Mouse (Mus musculus): ENCODE measurements around the gene Arhgap44. TPM values are rescaled to one million over a fixed set of nuclear protein-coding genes. Genes with fewer than 3 reads are reported as not detected.

Gene Arhgap44
- polyA plus RNA-seq, 1 experiment: 64.7 TPM

GRCm38 (mm10) chr11:65139030-65139429 is 23.7 kb downstream of the Arhgap44 start:
- no peak for DNase-seq (ENCODE audit: extremely low spot score in 1 of 2, low spot score in 1 of 2)

DNA sequence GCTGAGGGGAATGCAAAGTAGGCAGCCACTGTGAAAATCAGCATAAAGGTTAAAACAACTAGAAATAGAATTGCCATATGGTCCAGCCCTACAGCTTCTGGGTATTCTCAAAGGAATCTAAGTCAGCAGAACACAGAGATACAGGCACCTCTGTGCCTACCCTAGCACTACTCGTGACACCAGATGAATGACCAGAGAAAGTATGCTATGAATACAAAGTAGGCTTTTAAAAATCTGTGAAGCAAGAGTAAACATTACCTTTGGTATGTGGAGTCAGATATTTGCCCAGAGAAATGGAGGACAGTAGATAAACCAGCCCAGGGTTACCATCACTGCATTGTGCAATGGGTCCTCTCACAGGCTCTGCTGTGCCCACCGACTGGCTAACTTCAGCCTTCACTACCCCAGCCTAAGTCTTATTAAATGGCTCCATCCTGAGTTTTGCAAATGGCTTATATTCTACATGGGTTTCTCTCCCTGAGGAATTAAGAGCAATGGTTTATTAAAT is 25.6 kb downstream of the Arhgap44 start:
- DNase-seq (ENCODE audit: extremely low spot score in 1 of 2, low spot score in 1 of 2): no peak

- DNase-seq (ENCODE audit: extremely low spot score in 1 of 2, low spot score in 1 of 2): peak; percentile 34 to 71
Measured at GRCm38 (mm10) chr11:65135251-65135739, 27.5 kb downstream of the Arhgap44 start.

GRCm38 (mm10) chr11:65133661-65134060 is 29.1 kb downstream of the Arhgap44 start:
- DNase-seq (ENCODE audit: extremely low spot score in 1 of 2, low spot score in 1 of 2): peak in 1 of 2 experiments; percentile 70

DNA sequence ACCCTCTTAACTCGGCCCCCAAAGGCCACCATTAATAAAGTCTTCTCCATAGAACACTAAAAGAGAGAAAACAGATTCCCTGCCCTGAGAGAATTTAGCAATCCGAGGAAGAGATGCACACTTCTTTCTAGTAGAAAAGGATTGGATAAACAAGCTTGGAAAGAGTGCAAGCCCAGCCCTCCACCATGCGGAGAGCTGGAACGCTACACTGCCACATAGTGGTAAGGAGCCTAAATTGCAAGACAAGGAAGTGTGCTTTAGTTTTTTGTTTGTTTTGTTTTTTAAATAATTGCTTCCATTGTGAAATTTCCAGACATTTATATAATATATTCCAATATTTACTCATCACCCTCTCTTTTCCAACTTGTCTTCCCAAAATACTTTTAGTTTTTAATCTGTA is 33.7 kb downstream of the Arhgap44 start:
- DNase-seq (ENCODE audit: extremely low spot score in 1 of 2, low spot score in 1 of 2): no peak

DNA sequence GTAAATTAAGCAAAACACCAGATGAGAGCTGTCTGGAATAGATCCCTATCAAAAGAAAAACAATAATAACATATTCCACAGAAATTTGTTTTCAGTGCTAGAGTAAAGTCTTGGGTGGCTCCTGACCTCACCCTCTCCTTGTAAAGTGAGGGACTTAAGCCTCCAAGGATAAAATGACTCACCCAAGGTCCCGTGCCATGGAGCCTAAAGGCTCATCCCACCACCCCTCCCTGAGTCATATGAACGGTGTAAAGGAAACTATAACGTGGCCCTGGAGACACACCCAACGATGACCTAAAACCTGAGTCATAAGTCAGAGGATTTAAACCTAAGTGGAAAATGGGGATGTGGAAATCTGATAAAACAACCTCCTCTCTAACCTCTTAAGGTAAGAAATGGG is 34.1 kb downstream of the Arhgap44 start:
- DNase-seq (ENCODE audit: extremely low spot score in 1 of 2, low spot score in 1 of 2): no peak

GRCm38 (mm10) chr11:65126566-65126965 is 36.2 kb downstream of the Arhgap44 start:
- peak in 1 of 2 experiments; percentile 64 for DNase-seq (ENCODE audit: extremely low spot score in 1 of 2, low spot score in 1 of 2)

GRCm38 (mm10) chr11:65124913-65125418 is 37.8 kb downstream of the Arhgap44 start:
- DNase-seq (ENCODE audit: extremely low spot score in 1 of 2, low spot score in 1 of 2): peak; percentile 27 to 48

DNA sequence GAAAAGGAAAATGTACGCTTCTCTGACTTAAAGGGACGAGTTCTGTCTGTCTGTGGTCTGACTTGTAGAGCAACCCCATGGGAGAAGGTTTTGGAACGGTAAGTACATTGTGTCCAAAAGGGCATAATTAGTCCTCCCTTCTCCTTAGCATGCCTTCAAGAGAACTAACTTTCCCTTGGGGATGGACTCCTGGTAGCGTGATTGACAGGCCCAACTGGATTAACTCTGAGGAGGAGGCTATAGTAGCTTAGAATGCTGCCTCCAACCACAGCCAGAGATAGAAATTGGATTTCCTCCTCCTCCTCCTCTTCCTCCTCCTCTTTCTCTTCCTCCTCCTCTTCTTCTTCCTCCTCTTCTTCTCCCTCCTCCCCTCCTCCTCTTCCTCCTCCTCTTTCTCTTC is 42.5 kb downstream of the Arhgap44 start:
- no peak for DNase-seq (ENCODE audit: extremely low spot score in 1 of 2, low spot score in 1 of 2)

DNA sequence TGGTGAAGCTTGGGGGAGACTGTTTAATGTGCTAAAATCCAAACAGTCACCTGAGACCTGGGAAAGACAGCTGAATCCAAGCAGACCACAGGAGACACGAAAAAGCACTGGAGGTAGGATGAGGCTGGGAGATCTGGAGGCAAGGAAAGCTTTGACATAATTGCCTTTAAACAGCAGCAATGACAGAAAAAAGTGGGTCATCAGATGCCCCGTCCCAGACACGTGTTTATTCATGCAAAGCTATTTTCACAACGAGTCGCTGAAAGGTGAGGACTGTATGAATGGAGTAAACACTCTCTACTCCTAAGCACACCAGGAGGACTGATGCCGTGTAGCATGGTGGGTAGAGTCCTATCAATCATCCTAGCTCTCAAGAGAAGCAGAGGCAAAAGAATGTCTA is 47.0 kb downstream of the Arhgap44 start:
- no peak for DNase-seq (ENCODE audit: extremely low spot score in 1 of 2, low spot score in 1 of 2)

- DNase-seq (ENCODE audit: extremely low spot score in 1 of 2, low spot score in 1 of 2): no peak
Measured at GRCm38 (mm10) chr11:65112086-65112485, 50.7 kb downstream of the Arhgap44 start.

GRCm38 (mm10) chr11:65111651-65112050 is 51.1 kb downstream of the Arhgap44 start:
- DNase-seq (ENCODE audit: extremely low spot score in 1 of 2, low spot score in 1 of 2): no peak

- no peak for DNase-seq (ENCODE audit: extremely low spot score in 1 of 2, low spot score in 1 of 2)
Measured at GRCm38 (mm10) chr11:65110058-65110457, 52.7 kb downstream of the Arhgap44 start.

- DNase-seq (ENCODE audit: extremely low spot score in 1 of 2, low spot score in 1 of 2): peak in 1 of 2 experiments; percentile 29
Measured at GRCm38 (mm10) chr11:65107734-65108171, 55.0 kb downstream of the Arhgap44 start.

- no peak for DNase-seq (ENCODE audit: extremely low spot score in 1 of 2, low spot score in 1 of 2)
Measured at GRCm38 (mm10) chr11:65107151-65107550, 55.6 kb downstream of the Arhgap44 start.

DNA sequence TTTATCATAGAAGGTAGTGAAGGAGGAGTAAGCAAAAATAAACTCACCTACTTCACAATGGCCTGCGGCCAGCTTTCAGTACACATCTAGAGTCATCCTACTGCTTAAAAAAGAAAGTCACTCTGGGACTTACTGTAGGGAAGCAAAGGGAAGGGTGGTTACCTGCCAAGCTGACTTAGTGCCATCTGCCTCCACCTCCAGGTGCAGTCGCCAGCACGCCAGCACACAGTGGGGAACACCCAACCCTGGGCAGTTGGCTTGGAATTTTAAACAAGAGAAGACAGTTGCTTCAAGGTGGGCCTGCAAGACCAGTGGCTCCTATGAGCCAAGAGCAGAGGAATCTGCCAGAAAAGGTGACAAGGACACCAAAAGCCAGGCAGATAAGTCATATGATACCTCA is 58.7 kb downstream of the Arhgap44 start:
- DNase-seq (ENCODE audit: extremely low spot score in 1 of 2, low spot score in 1 of 2): no peak

- peak in 1 of 2 experiments; percentile 54 for DNase-seq (ENCODE audit: extremely low spot score in 1 of 2, low spot score in 1 of 2)
Measured at GRCm38 (mm10) chr11:65101206-65101605, 61.6 kb downstream of the Arhgap44 start.

DNA sequence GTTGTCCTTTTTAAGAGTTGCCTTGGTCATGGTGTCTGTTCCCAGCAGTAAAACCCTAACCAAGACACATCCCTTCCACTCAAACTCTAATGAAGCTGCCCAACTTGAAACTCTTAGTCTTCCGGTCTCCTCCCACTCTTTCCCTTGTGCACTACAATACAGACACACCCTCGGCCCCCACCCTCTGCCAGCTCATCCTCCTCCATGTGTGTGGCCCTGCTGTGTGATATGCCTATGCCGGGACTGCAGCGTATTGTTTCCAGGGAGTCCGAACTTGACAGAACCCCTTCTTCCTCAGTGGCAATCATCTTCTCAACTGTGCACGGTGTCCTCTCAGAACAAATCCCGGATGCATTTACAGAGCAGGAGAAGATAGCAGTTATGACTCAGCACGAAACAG is 62.7 kb downstream of the Arhgap44 start:
- DNase-seq (ENCODE audit: extremely low spot score in 1 of 2, low spot score in 1 of 2): no peak

DNA sequence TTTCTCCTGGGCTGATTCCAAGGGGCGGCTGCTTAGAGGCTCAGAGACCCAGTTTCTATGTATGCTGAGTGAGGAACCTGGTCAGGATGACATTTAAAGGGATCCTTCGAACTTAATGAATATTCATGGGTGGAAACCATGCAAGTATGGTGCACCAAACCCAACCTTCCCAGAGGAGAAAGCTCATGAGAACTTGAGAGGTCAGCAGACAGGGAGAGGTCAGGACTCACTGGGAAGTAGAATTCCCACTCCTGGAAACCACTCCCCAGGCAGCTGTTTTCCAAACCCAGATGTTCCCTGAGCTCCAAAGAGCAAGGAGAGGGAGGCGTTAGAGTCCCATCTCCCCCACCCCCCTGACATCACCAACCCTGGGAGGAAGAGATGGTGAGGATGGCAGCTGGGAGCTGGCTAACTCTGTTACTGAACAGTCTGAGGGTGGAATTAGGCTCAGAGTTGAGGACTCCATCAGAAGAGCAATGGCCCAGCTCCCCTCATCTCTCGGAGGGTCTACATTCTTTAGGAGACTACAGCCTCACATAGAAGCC is 65.2 kb downstream of the Arhgap44 start:
- DNase-seq (ENCODE audit: extremely low spot score in 1 of 2, low spot score in 1 of 2): no peak

GRCm38 (mm10) chr11:65096866-65097265 is 65.9 kb downstream of the Arhgap44 start:
- no peak for DNase-seq (ENCODE audit: extremely low spot score in 1 of 2, low spot score in 1 of 2)

DNA sequence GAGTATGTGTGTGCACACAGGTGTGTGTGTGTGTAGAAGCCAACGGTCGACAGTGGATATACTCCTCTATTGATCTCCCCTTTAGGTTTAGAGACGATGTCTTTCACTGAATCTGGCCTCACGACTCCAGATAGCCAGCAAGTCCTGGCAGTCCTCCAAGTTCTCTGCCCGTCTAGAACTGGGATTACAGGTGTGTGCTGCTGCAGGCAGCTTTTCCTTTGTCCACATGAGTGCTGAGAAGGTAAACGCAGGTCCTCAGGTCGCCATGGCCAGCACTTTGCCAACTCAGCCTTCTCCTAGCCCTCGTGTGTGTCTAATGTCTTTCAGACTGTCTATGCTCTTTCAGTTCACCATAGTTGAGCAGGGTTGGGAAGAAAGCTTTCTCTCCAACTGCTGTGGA is 69.9 kb downstream of the Arhgap44 start:
- DNase-seq (ENCODE audit: extremely low spot score in 1 of 2, low spot score in 1 of 2): no peak

GRCm38 (mm10) chr11:65090386-65090785 is 72.4 kb downstream of the Arhgap44 start:
- no peak for DNase-seq (ENCODE audit: extremely low spot score in 1 of 2, low spot score in 1 of 2)

Data from frontal cortex, adult 2 months (tissue).